Mouse (Mus musculus) activated CD4-positive, CD25-positive, alpha-beta regulatory T cell, adult 4 months (primary cell): Measurements from ENCODE around the gene Kcnk16. TPM values are rescaled to one million over a fixed set of nuclear protein-coding genes. Genes with fewer than 3 reads are reported as not detected.

Experiments used
- ATAC-seq: one replicate; pipeline ENCODE4 v1.8.0; 2017
- polyA plus RNA-seq, 2 experiments: library from polyadenylated mRNA; unstranded; fragments of 100-300 nt; shearing (Covaris generic); gene quantifications; one replicate each; pipeline ENCODE4 v1.2.1; 2017

Gene Kcnk16
- polyA plus RNA-seq, 2 experiments from 2014 or later = not detected

- no peak for ATAC-seq
Measured at GRCm38 (mm10) chr14:20229437-20229836, 39.6 kb downstream of the Kcnk16 start.

- ATAC-seq = no peak
Measured at GRCm38 (mm10) chr14:20228336-20228735, 40.7 kb downstream of the Kcnk16 start.

- no peak for ATAC-seq
Measured at GRCm38 (mm10) chr14:20226982-20227381, 42.0 kb downstream of the Kcnk16 start.

GRCm38 (mm10) chr14:20226488-20226887 is 42.5 kb downstream of the Kcnk16 start:
- ATAC-seq = no peak

- no peak for ATAC-seq
Measured at GRCm38 (mm10) chr14:20225525-20225924, 43.5 kb downstream of the Kcnk16 start.

- ATAC-seq = no peak
Measured at GRCm38 (mm10) chr14:20224576-20225218, 44.3 kb downstream of the Kcnk16 start.

GRCm38 (mm10) chr14:20224163-20224562 is 44.8 kb downstream of the Kcnk16 start:
- ATAC-seq = no peak

- no peak for ATAC-seq
Measured at GRCm38 (mm10) chr14:20223253-20223652, 45.7 kb downstream of the Kcnk16 start.

- ATAC-seq = no peak
Measured at GRCm38 (mm10) chr14:20221083-20221482, 47.9 kb downstream of the Kcnk16 start.

- ATAC-seq = no peak
Measured at GRCm38 (mm10) chr14:20219849-20220248, 49.1 kb downstream of the Kcnk16 start.

- ATAC-seq = no peak
Measured at GRCm38 (mm10) chr14:20217299-20217864, 51.6 kb downstream of the Kcnk16 start.

- ATAC-seq = no peak
Measured at GRCm38 (mm10) chr14:20216561-20217298, 52.3 kb downstream of the Kcnk16 start.

GRCm38 (mm10) chr14:20215826-20216225 is 53.2 kb downstream of the Kcnk16 start:
- no peak for ATAC-seq

GRCm38 (mm10) chr14:20214125-20214524 is 54.9 kb downstream of the Kcnk16 start:
- no peak for ATAC-seq

GRCm38 (mm10) chr14:20211754-20212601 is 57.0 kb downstream of the Kcnk16 start:
- ATAC-seq = no peak

Other genes with a start within 250 kb of the Kcnk16 start
- gene Saysd1, start 130.7 kb downstream of the Kcnk16 start, polyA plus RNA-seq = 10 to 100 TPM; 23.7 to 37.7 TPM
- gene Kcnk5, start 87.4 kb downstream of the Kcnk16 start, polyA plus RNA-seq = 1 to 10 TPM; 3.6 to 4.4 TPM
- gene Nudt13, start 25.5 kb upstream of the Kcnk16 start, polyA plus RNA-seq = 10 to 100 TPM; 16.2 to 17.6 TPM
- 10 to 100 TPM; 59.5 to 69.5 TPM for gene Ecd, start 78.9 kb upstream of the Kcnk16 start, polyA plus RNA-seq
- gene Fam149b, start 79.0 kb upstream of the Kcnk16 start, polyA plus RNA-seq = 10 to 100 TPM; 38.4 to 66.1 TPM
- gene Dnajc9, start 119.7 kb upstream of the Kcnk16 start, polyA plus RNA-seq = 100 to 1,000 TPM; 100 to 140 TPM
- 100 to 1,000 TPM; 127 to 128 TPM for gene Mrps16, start 124.4 kb upstream of the Kcnk16 start, polyA plus RNA-seq
- not detected for gene Cfap70, start 183.0 kb upstream of the Kcnk16 start, polyA plus RNA-seq
- gene Anxa7, start 210.9 kb upstream of the Kcnk16 start, polyA plus RNA-seq = 10 to 100 TPM; 51.3 to 57.5 TPM
- gene Mss51, start 227.7 kb upstream of the Kcnk16 start, polyA plus RNA-seq = 1 to 10 TPM in 1 of 2 experiments, under 1 TPM in 1; 0.60 to 2.5 TPM